In genomic region chr15:101163056-101163458, GRCm38 (mm10) we compare ENCODE assay signal across 8 mouse cellular contexts. TPM values are rescaled to one million over a fixed set of nuclear protein-coding genes. Genes with fewer than 3 reads are reported as not detected.
DNase-seq lines count a peak whose midpoint lies in the region; ATAC-seq and TF ChIP-seq lines count a peak whose summit lies in the region.
"Had no signal": no experiment of that assay in that cellular context is flagged by ENCODE, and none has a peak within 500 bp of the region (broad histone marks: within the 10 kb centered on the region; RNA-seq: fewer than 3 reads in every experiment).

No protein-coding gene starts in this region.

- H3K27me3 ChIP-seq in embryonic facial prominence, embryonic 10.5 days (replicated peaks; ENCODE audit: low read depth, poor library complexity, severe bottlenecking) = peaks cover 33% of the 10 kb centered on the region; the same call in 1 of the 2 replicates
- no peaks in the 10 kb centered on the region for H3K27me3 ChIP-seq in forebrain, postnatal 0 days (ENCODE audit: insufficient read depth, low read length)
- H3K27me3 ChIP-seq in midbrain, embryonic 16.5 days (ENCODE audit: control insufficient read depth, insufficient read depth, low read depth, low read length) = no peaks in the 10 kb centered on the region
- H3K27me3 ChIP-seq: liver, embryonic 15.5 days had no signal

- DNase-seq in kidney, postnatal 14 days = peak; percentile 45
- no peak for DNase-seq in kidney, adult 8-10 months
- no peak for DNase-seq in embryonic facial prominence, embryonic 10.5 days (ENCODE audit: low spot score)
- peak; percentile 80 for DNase-seq in forebrain, postnatal 0 days
- no peak for DNase-seq in layer of hippocampus, adult 9-10 months (ENCODE audit: low spot score)
- DNase-seq in spleen, adult 18-20 months = no peak

- no peak overlapping the region for H3K9ac ChIP-seq in forebrain, postnatal 0 days
- H3K9ac ChIP-seq in midbrain, embryonic 16.5 days (ENCODE audit: low read depth, low read length) = 0 out of 2 replicates have a peak overlapping the region, but pooled peaks have one; percentile 1
- H3K9ac ChIP-seq: liver, embryonic 15.5 days had no signal

- peaks cover 45% of the 10 kb centered on the region for H3K4me1 ChIP-seq in embryonic facial prominence, embryonic 10.5 days
- H3K4me1 ChIP-seq in forebrain, postnatal 0 days (ENCODE audit: insufficient read depth) = peaks cover 23% of the 10 kb centered on the region
- H3K4me1 ChIP-seq in midbrain, embryonic 16.5 days (ENCODE audit: control insufficient read depth, insufficient read depth, low read length) = peaks cover 37% of the 10 kb centered on the region

- H3K9me3 ChIP-seq in embryonic facial prominence, embryonic 10.5 days = no peaks in the 10 kb centered on the region
- no peaks in the 10 kb centered on the region for H3K9me3 ChIP-seq in forebrain, postnatal 0 days (ENCODE audit: low read length)
- H3K9me3 ChIP-seq in midbrain, embryonic 16.5 days (replicated peaks; ENCODE audit: control insufficient read depth, low read length, poor library complexity, severe bottlenecking) = no peaks in the 10 kb centered on the region
- H3K9me3 ChIP-seq: liver, embryonic 15.5 days had no signal

- H3K4me3 ChIP-seq in embryonic facial prominence, embryonic 10.5 days = no peak overlapping the region
- no peak overlapping the region for H3K4me3 ChIP-seq in forebrain, postnatal 0 days (ENCODE audit: low read depth, low read length)
- no peak overlapping the region for H3K4me3 ChIP-seq in midbrain, embryonic 16.5 days (ENCODE audit: low read depth, low read length)
- H3K4me3 ChIP-seq: liver, embryonic 15.5 days had no signal

- peak; percentile 61 for ATAC-seq in forebrain, postnatal 0 days
- no peak for ATAC-seq in midbrain, embryonic 16.5 days

- no peak for TF ChIP-seq CTCF in forebrain, postnatal 0 days (IDR thresholded peaks at IDR 0.05; ENCODE audit: low read depth)

- 52% methylated on average over 15 of the region's 15 CpGs for WGBS in embryonic facial prominence, embryonic 10.5 days
- WGBS in forebrain, postnatal 0 days = 16% methylated on average over 15 of the region's 15 CpGs
- WGBS in midbrain, embryonic 16.5 days = 27% methylated on average over 15 of the region's 15 CpGs

- H3K4me2 ChIP-seq in forebrain, postnatal 0 days (ENCODE audit: low read depth) = peak overlapping the region; percentile 21; the same call in 1 of the 2 replicates
- H3K4me2 ChIP-seq in midbrain, embryonic 16.5 days (ENCODE audit: low read length) = no peak overlapping the region
- H3K4me2 ChIP-seq: liver, embryonic 15.5 days had no signal

- H3K27ac ChIP-seq in embryonic facial prominence, embryonic 10.5 days (replicated peaks) = peak overlapping the region; percentile 19
- H3K27ac ChIP-seq in forebrain, postnatal 0 days (ENCODE audit: low read depth, low read length) = peak overlapping the region; percentile 64
- no peak overlapping the region for H3K27ac ChIP-seq in midbrain, embryonic 16.5 days (ENCODE audit: low read length)
- H3K27ac ChIP-seq: liver, embryonic 15.5 days had no signal

- H3K36me3 ChIP-seq in embryonic facial prominence, embryonic 10.5 days (replicated peaks) = no peaks in the 10 kb centered on the region
- no peaks in the 10 kb centered on the region for H3K36me3 ChIP-seq in forebrain, postnatal 0 days (ENCODE audit: insufficient read depth)
- H3K36me3 ChIP-seq in midbrain, embryonic 16.5 days (ENCODE audit: control insufficient read depth, insufficient read depth, low read length) = no peaks in the 10 kb centered on the region
- H3K36me3 ChIP-seq: liver, embryonic 15.5 days had no signal

RNA-seq across cellular contexts. Expression of gene Acvr1b, which starts 10.8 kb away (rescaled TPM):
- polyA plus RNA-seq in embryonic facial prominence, embryonic 10.5 days (2016; fragmentation: Nextera tagmentation; extraction: Ambion mirVana) = 5.5 and 6.2 TPM in 2 replicates
- 74.2 and 80.4 TPM in 2 replicates for total RNA-seq in forebrain, postnatal 0 days (2014; rRNA removed)
- 13.2 and 17.4 TPM in 2 replicates for polyA plus RNA-seq in forebrain, postnatal 0 days (2015; fragmentation: Nextera tagmentation; extraction: Ambion mirVana)
- polyA plus RNA-seq in midbrain, embryonic 16.5 days (2015; fragmentation: Nextera tagmentation; extraction: Ambion mirVana) = 22.1 and 24.5 TPM in 2 replicates

RNA-seq across cellular contexts. Expression of gene Acvrl1, which starts 34.7 kb away (rescaled TPM):
- 10.3 and 10.6 TPM in 2 replicates for polyA plus RNA-seq in embryonic facial prominence, embryonic 10.5 days (2016; fragmentation: Nextera tagmentation; extraction: Ambion mirVana)
- total RNA-seq in forebrain, postnatal 0 days (2014; rRNA removed) = 8.7 and 10.7 TPM in 2 replicates
- 5.8 and 6.0 TPM in 2 replicates for polyA plus RNA-seq in forebrain, postnatal 0 days (2015; fragmentation: Nextera tagmentation; extraction: Ambion mirVana)
- polyA plus RNA-seq in midbrain, embryonic 16.5 days (2015; fragmentation: Nextera tagmentation; extraction: Ambion mirVana) = 8.0 and 10.6 TPM in 2 replicates

RNA-seq across cellular contexts. Expression of gene Ankrd33, which starts 47.5 kb away (rescaled TPM):
- polyA plus RNA-seq in embryonic facial prominence, embryonic 10.5 days (2016; fragmentation: Nextera tagmentation; extraction: Ambion mirVana) = 0.10 TPM in 1 of 2 replicates, not detected in the other
- not detected in 2 replicates for total RNA-seq in forebrain, postnatal 0 days (2014; rRNA removed)
- not detected in 2 replicates for polyA plus RNA-seq in forebrain, postnatal 0 days (2015; fragmentation: Nextera tagmentation; extraction: Ambion mirVana)
- polyA plus RNA-seq in midbrain, embryonic 16.5 days (2015; fragmentation: Nextera tagmentation; extraction: Ambion mirVana) = not detected in 2 replicates
- polyA plus RNA-seq: liver, embryonic 15.5 days had no signal

Comparison
In these comparisons a context has a peak if more than half of its experiments do, and no peak if none do; other contexts are left out.
1. DNase-seq: peak in kidney, postnatal 14 days (single experiment) and forebrain, postnatal 0 days (single experiment); none in kidney, adult 8-10 months (0 of 2), embryonic facial prominence, embryonic 10.5 days (single experiment), layer of hippocampus, adult 9-10 months (single experiment) and spleen, adult 18-20 months (0 of 2).